Mouse (Mus musculus): ENCODE results near the gene E030018B13Rik.
A peak's percentile ranks its signal among the peaks of the same experiment; 100 is the strongest.

The E030018B13Rik gene

GRCm38 (mm10) chr7:63916268-63916907 lies at the start of gene E030018B13Rik:
Gene E030018B13Rik (plus strand): TSS chr7:63916857.
- peak in 1 of 2 experiments; percentile 63 for DNase-seq

GRCm38 (mm10) chr7:63868356-63868918 lies 48.2 kb upstream of the E030018B13Rik start:
- no peak for DNase-seq

- no peak for DNase-seq
Observed at GRCm38 (mm10) chr7:63871698-63872097, 45.0 kb upstream of the E030018B13Rik start.

- no peak for DNase-seq
Observed at GRCm38 (mm10) chr7:63873880-63874279, 42.8 kb upstream of the E030018B13Rik start.

GRCm38 (mm10) chr7:63875686-63876085 lies 41.0 kb upstream of the E030018B13Rik start:
- no peak for DNase-seq

GRCm38 (mm10) chr7:63876640-63877039 lies 40.0 kb upstream of the E030018B13Rik start:
- DNase-seq: no peak

GRCm38 (mm10) chr7:63877610-63878009 lies 39.0 kb upstream of the E030018B13Rik start:
- no peak for DNase-seq

- peak; percentile 67 to 77 for DNase-seq
Observed at GRCm38 (mm10) chr7:63879583-63879982, 37.1 kb upstream of the E030018B13Rik start.

GRCm38 (mm10) chr7:63882739-63883138 lies 33.9 kb upstream of the E030018B13Rik start:
- peak; percentile 73 to 82 for DNase-seq

GRCm38 (mm10) chr7:63885025-63885424 lies 31.6 kb upstream of the E030018B13Rik start:
- DNase-seq: no peak

GRCm38 (mm10) chr7:63887034-63887551 lies 29.6 kb upstream of the E030018B13Rik start:
- DNase-seq: no peak

- no peak for DNase-seq
Observed at GRCm38 (mm10) chr7:63887602-63888123, 29.0 kb upstream of the E030018B13Rik start.

- DNase-seq: no peak
Observed at GRCm38 (mm10) chr7:63888674-63889073, 28.0 kb upstream of the E030018B13Rik start.

GRCm38 (mm10) chr7:63889116-63889975 lies 27.3 kb upstream of the E030018B13Rik start:
- DNase-seq: peak in 1 of 2 experiments; percentile 46

GRCm38 (mm10) chr7:63891488-63892075 lies 25.1 kb upstream of the E030018B13Rik start:
- DNase-seq: peak; percentile 57 to 75

- DNase-seq: no peak
Observed at GRCm38 (mm10) chr7:63893201-63893600, 23.5 kb upstream of the E030018B13Rik start.

- DNase-seq: no peak
Observed at GRCm38 (mm10) chr7:63893729-63894128, 22.9 kb upstream of the E030018B13Rik start.

GRCm38 (mm10) chr7:63894662-63895061 lies 22.0 kb upstream of the E030018B13Rik start:
- no peak for DNase-seq

GRCm38 (mm10) chr7:63895223-63895622 lies 21.4 kb upstream of the E030018B13Rik start:
- DNase-seq: no peak

GRCm38 (mm10) chr7:63896276-63896967 lies 20.2 kb upstream of the E030018B13Rik start:
- peak; percentile 47 to 51 for DNase-seq

- peak; percentile 90 to 91 for DNase-seq
Observed at GRCm38 (mm10) chr7:63896968-63897468, 19.6 kb upstream of the E030018B13Rik start.

- no peak for DNase-seq
Observed at GRCm38 (mm10) chr7:63897655-63898054, 19.0 kb upstream of the E030018B13Rik start.
